Mouse (Mus musculus) right cerebral cortex, postnatal 25 days (tissue): ENCODE data around the gene Rad51c.

ENCODE experiments used
- DNase-seq: peaks from one replicate; pipeline ENCODE4 v3.0.0; 2022

Rad51c gene

GRCm38 (mm10) chr11:87359262-87359612 lies 45.5 kb downstream of the Rad51c start:
- no peak for DNase-seq

DNA sequence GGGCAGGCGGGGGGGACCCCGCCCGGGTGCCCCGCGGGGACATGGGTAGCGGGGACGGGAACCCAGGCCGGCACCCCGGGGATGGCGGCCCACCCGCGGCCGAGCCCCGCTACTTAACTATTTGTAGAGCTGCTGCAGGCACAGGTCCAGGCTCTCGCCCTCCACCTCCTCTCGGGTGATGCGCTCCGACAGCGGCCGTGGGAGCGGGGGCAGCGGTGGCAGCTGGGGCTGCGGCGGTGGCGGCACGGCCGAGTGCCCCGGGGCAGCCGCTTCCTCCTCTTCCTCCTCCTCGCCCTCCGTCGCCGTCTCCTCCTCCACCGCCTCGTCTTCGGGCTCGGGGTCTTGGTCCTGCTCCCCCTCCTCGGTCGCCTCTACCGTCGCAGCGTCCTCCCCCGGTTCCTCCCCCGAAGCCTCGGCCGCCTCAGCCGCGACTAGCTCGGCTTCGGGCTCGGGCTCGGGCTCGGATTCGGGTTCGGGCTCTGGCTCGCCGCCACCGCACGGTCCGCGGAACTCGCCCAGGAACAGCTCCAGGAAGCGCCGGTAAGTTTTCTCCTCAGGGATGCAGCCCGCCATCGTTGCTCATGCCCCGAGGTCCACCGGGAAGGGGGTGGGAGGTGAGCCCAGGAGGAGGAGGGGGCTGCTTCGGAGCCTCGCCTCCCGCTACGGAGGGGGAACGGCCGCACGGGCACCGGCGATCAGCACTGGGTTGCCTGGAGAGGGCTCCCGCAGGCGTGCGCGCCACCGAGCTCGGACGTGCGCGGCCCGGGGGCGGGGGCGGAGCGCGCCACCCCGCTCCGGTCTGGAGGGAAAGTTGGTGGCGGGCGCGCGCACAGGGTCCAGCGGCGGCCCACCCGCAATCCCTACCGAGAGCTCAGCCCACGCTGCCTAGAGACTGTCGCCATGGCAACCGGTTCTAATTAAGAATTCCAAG lies 46.2 kb downstream of the Rad51c start, which contains the start of gene Ppm1e:
Ppm1e (minus strand) TSS at position 693 of the 931 bp plus-strand sequence.
- peak; percentile 89 for DNase-seq

- DNase-seq, result peak; percentile 33
Measured at GRCm38 (mm10) chr11:87357317-87358300, 47.1 kb downstream of the Rad51c start.

GRCm38 (mm10) chr11:87354861-87355260 lies 49.9 kb downstream of the Rad51c start:
- no peak for DNase-seq

- no peak for DNase-seq
Measured at GRCm38 (mm10) chr11:87353646-87354170, 51.0 kb downstream of the Rad51c start.
